Mouse (Mus musculus) spleen, adult 2 months (tissue): ENCODE data around the gene Sec31a. TPM values are rescaled to one million over a fixed set of nuclear protein-coding genes. Genes with fewer than 3 reads are reported as not detected.
"Not testable (repeated sequence)": the region's sequence is repeated elsewhere in the genome, so short reads cannot be mapped to it uniquely, and the experiment has no call there.

ENCODE experiments used
- DNase-seq, 2 experiments: peaks; one replicate each; pipeline versions ENCODE4 v3.0.0 to v3.0.0-alpha.2; 2012 to 2021; ENCODE audit warnings: low spot score in 2 of 2, low read depth in 1 of 2
- H3K27ac ChIP-seq: fragments of 200-500 bp; 2 replicates; pipeline ENCODE4 v1.5.1; 2012; ENCODE audit warnings: low read length, inconsistent platforms; ENCODE audit not compliant: insufficient read depth
- H3K27me3 ChIP-seq: fragments of 200-500 bp; 2 replicates; pipeline ENCODE4 v1.6.1; 2012; ENCODE audit warnings: mild to moderate bottlenecking, moderate library complexity, low read length, inconsistent platforms; ENCODE audit not compliant: control insufficient read depth, insufficient read depth
- H3K36me3 ChIP-seq: fragments of 200-500 bp; 2 replicates; pipeline ENCODE4 v1.6.1; 2012; ENCODE audit warnings: mild to moderate bottlenecking, low read length, inconsistent platforms; ENCODE audit not compliant: control insufficient read depth, insufficient read depth
- H3K4me1 ChIP-seq: fragments of 200-500 bp; 2 replicates; pipeline ENCODE4 v1.6.1; 2011; ENCODE audit warnings: inconsistent platforms; ENCODE audit not compliant: control insufficient read depth, insufficient read depth, insufficient read length
- H3K4me3 ChIP-seq: fragments of 200-500 bp; 2 replicates; pipeline ENCODE4 v1.5.1; 2011; ENCODE audit warnings: mild to moderate bottlenecking, inconsistent platforms; ENCODE audit not compliant: insufficient read depth, insufficient read length; ENCODE audit errors: extremely low read depth
- CTCF ChIP-seq: fragments of 200-500 bp; IDR thresholded peaks from 2 replicates; pipeline ENCODE4 v1.5.1; 2011; ENCODE audit warnings: mild to moderate bottlenecking, inconsistent platforms; ENCODE audit not compliant: insufficient read depth, insufficient read length, insufficient replicate concordance; ENCODE audit errors: extremely low read depth
- POLR2A ChIP-seq: fragments of 200-500 bp; IDR thresholded peaks from 2 replicates; pipeline ENCODE4 v1.6.1; 2011; ENCODE audit warnings: low read depth, low read length, inconsistent platforms
- WGBS: fragments of 180-500 bp; shearing (Covaris S2); methylation state at CpG from one replicate; pipeline ENCODE4 v1.1.7; 2018; 5-methylcytosine and 5-hydroxymethylcytosine counted together
- polyA plus RNA-seq: library from polyadenylated mRNA; depleted of rRNA; stranded (reverse); fragments of >200 nt; gene quantifications from 2 replicates; pipeline ENCODE4 v1.2.3, GENCODE M21; 2012

Gene Sec31a
- polyA plus RNA-seq, 1 experiment, result 122 TPM

DNA sequence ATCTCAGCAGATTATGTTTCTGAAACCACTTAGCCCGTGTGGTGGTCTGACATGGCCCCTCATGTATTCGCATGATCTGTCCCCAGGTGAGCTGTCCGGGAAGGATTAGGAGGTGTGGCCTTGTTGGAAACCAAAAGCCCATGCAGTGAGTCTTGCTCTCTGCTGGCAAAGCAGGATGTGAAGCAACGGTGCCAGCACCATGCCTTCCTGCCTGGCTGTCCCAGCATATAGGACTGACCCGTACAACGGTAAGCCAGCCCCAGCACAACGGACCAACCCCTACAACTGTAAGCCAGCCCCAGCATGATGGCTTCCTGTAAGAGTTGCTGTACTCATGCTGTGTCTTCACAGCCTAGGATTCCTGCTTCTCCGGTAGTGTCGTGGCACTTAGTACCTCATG lies 11.2 kb upstream of the Sec31a start:
- H3K4me3 ChIP-seq, result peak overlapping the region; percentile 2; the same call in 1 of the 2 replicates
- 58% methylated on average over 9 of the region's 9 CpGs for WGBS
- no peaks in the 10 kb centered on the region for H3K27me3 ChIP-seq
- H3K36me3 ChIP-seq, result peaks cover 10% of the 10 kb centered on the region; the same call in 1 of the 2 replicates
- H3K27ac ChIP-seq, result no peak overlapping the region
- peaks cover 10% of the 10 kb centered on the region; the same call in 1 of the 2 replicates for H3K4me1 ChIP-seq
- no peak for TF ChIP-seq CTCF
- no peak for TF ChIP-seq POLR2A
- no peak for DNase-seq

DNA sequence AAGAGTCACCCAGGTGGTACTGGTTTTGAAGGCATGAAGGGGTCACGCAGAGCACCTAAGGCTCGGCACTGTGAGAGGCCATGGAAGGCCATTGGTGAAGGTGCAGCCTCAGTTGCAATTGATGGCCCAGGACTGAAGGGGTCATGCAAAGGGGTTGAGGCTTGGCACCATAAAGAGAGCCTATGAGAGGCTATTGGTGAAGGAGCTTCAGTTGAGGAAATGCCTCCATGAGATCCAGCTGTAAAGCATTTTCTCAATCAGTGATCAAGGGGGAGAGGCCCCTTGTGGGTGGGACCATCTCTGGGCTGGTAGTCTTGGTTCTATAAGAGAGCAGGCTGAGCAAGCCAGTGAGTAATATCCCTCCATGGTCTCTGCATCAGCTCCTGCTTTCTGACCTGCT lies 9.8 kb upstream of the Sec31a start:
- not testable (repeated sequence) for H3K27ac ChIP-seq, DNase-seq, H3K4me1 ChIP-seq, H3K27me3 ChIP-seq, H3K4me3 ChIP-seq
- 92% methylated on average over 2 of the region's 2 CpGs for WGBS
- peaks cover 16% of the 10 kb centered on the region for H3K36me3 ChIP-seq

DNA sequence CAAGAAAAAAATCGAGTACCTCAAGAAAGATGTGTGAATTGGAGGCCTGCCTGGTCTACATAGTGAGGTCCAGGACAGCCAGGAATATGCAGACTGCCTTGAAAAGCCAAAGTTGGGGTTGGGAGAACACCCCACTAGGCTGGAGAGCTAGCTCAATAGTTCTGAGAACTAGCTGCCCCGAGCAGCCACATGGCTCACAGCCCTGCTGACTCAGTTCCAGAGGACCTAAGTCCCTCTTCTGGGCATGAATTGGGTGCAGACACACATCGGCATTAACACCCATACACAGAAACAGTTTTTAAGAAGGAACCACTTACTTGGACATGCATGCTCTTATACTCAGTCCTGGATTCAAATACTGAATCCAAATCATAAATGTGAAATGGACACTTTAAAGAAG lies 8.2 kb upstream of the Sec31a start:
- WGBS, result 57% methylated on average over 3 of the region's 3 CpGs
- Histone ChIP-seq H3K36me3 (peaks cover 17% of the 10 kb centered on the region), H3K27me3 (no peaks in the 10 kb centered on the region), H3K4me1 (peaks cover 5% of the 10 kb centered on the region; the same call in 1 of the 2 replicates), H3K4me3 (no peak overlapping the region), H3K27ac (no peak overlapping the region)
- TF ChIP-seq CTCF, result no peak
- TF ChIP-seq POLR2A, result no peak
- no peak for DNase-seq

DNA sequence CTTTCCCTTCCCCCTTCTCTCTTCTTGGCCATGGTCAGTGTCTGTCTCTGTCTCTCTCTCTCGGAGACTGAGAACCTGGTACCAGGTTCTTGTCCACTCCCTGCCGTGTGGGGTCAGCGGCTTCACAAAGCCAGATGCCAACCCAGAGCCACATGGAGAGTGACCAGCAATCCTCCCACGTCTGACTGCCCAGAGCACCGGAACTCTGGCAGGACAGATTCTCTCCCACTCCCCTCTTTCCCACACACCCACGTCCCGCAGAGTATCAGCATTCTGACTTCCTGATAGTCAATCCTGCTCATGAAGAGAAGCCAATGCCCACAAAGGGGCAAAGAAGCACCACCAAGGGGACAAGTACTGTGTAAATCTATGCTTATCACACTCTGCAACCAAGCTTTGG lies 7.6 kb upstream of the Sec31a start:
- Histone ChIP-seq H3K27me3 (no peaks in the 10 kb centered on the region), H3K36me3 (peaks cover 17% of the 10 kb centered on the region), H3K27ac (no peak overlapping the region), H3K4me3 (no peak overlapping the region), H3K4me1 (peaks cover 5% of the 10 kb centered on the region; the same call in 1 of the 2 replicates)
- no peak for DNase-seq
- 86% methylated on average over 7 of the region's 7 CpGs for WGBS
- TF ChIP-seq CTCF, result no peak
- TF ChIP-seq POLR2A, result no peak

DNA sequence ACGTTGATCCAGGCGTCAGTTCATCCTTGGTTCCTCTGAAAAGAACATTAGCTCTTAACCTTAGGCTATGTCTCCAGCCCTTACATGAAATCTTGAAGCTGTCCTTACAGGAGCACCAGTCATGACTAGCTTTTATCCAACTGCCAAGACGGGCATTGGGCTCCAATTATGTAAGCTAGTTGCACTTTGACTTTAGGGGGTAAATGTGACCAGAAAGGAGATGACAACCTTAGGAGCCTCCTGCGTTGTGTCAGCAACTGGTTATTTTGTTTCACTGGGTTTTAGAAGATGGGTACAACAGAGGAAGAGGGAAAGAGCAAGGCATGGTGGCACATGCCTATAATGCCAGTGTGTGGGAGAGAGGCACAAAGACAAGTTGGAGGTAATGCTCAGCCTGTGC lies 2.8 kb upstream of the Sec31a start:
- 88% methylated on average over 4 of the region's 4 CpGs for WGBS
- no peak overlapping the region for H3K27ac ChIP-seq
- no peaks in the 10 kb centered on the region for H3K27me3 ChIP-seq
- H3K4me3 ChIP-seq, result no peak overlapping the region
- H3K36me3 ChIP-seq, result peaks cover 10% of the 10 kb centered on the region
- H3K4me1 ChIP-seq, result peaks cover 5% of the 10 kb centered on the region; the same call in 1 of the 2 replicates
- no peak for DNase-seq
- TF ChIP-seq POLR2A (no peak), CTCF (no peak)

- TF ChIP-seq POLR2A (no peak), CTCF (no peak)
- Histone ChIP-seq H3K4me3 (no peak overlapping the region), H3K4me1 (peaks cover 5% of the 10 kb centered on the region; the same call in 1 of the 2 replicates), H3K36me3 (peaks cover 9% of the 10 kb centered on the region), H3K27ac (no peak overlapping the region), H3K27me3 (no peaks in the 10 kb centered on the region)
- DNase-seq, result no peak
- WGBS, result 96% methylated on average over 2 of the region's 2 CpGs
Observed at GRCm38 (mm10) chr5:100418077-100418476, 2.0 kb upstream of the Sec31a start.

GRCm38 (mm10) chr5:100414474-100415196 lies 1.4 kb downstream of the Sec31a start:
- no peaks in the 10 kb centered on the region for H3K27me3 ChIP-seq
- H3K4me1 ChIP-seq, result peaks cover 5% of the 10 kb centered on the region; the same call in 1 of the 2 replicates
- no peak overlapping the region for H3K4me3 ChIP-seq
- TF ChIP-seq CTCF (no peak), POLR2A (no peak)
- H3K27ac ChIP-seq, result no peak overlapping the region
- DNase-seq, result no peak
- 58% methylated on average over 11 of the region's 11 CpGs for WGBS
- no peaks in the 10 kb centered on the region for H3K36me3 ChIP-seq
